Mouse (Mus musculus): ENCODE data around the gene Me1.

DNA sequence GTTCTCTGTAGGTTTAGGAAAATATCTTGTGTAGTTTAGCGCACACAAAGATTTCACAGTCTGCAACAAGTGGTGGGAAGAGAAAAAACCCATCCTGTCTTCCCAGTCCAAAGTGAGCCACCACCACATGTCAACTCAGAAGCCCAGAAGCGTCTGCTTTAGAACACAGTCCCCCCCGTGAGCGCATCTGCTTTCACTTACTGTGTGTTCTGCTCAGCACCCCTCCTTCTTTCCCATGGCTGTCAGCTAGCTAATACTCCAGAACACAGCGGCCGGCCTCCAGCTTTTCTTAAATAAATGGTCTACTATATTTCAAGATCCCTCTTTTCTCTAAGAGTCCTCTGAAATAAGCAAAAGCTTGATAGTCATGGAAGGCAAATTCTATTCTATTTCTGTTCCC lies 66.4 kb downstream of the Me1 start:
- TF ChIP-seq CTCF (IDR thresholded peaks at IDR 0.05) (no peak), EP300 (IDR thresholded peaks at IDR 0.05) (no peak)

Data from lung, postnatal 0 days (tissue).